Mouse (Mus musculus): ENCODE data around the gene Akt1. TPM values are rescaled to one million over a fixed set of nuclear protein-coding genes. Genes with fewer than 3 reads are reported as not detected.

The Akt1 gene
- polyA plus RNA-seq, 1 experiment from 2014 or later = 42.4 TPM

DNA sequence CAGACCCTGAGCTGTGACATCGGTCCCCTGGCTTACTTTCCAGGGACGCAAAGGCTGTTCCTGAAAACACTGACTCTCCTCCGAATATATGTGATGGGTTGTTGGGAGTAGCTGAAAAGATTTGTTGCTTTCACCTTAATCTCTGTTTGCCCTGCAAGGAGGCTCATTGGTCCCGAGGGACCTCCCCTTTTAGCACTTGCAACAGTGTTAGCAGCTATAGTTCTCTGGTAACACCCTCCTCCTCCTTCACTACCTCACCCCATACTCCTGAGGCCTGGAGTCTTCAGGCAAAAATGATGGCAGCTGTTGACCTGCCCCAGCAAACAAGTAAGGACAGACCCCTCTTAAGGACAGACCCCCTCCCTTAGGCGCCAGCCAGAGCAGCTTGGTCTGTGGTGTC, 44.3 kb upstream of the Akt1 start:
- ATAC-seq (ENCODE audit: low read depth) = no peak
- no peak overlapping the region for H3K27ac ChIP-seq (ENCODE audit: low read length)
- WGBS = 50% methylated on average over 5 of the region's 5 CpGs

DNA sequence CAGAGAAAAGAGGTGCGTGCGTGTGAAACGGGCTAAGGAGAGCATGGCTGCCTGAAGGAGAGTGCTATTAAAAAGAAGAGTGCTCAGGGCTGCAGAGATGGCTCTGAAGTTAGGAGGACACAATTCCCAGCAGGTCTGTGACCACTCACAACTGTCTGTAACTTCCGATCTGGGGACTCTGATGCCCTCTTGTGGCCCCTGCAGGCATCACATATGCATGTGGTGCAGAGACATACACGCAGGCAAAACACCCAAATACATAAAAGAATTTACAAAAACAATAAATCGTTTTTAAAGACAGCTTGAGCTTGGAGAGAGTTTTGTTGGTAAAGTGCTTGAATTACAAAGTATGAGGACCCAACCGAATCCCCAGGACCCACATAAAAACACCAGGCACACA, 42.5 kb upstream of the Akt1 start:
- no peak for ATAC-seq (ENCODE audit: low read depth)
- Histone ChIP-seq H3K9me3 (ENCODE audit: control insufficient read depth, low read length) (no peaks in the 10 kb centered on the region), H3K4me1 (replicated peaks; ENCODE audit: control insufficient read depth, insufficient read depth, low read length) (peaks cover 16% of the 10 kb centered on the region), H3K27me3 (ENCODE audit: control insufficient read depth, insufficient read depth, low read depth, low read length) (peaks cover 5% of the 10 kb centered on the region; the same call in 1 of the 2 replicates), H3K36me3 (ENCODE audit: control insufficient read depth, insufficient read depth, low read length) (no peaks in the 10 kb centered on the region), H3K9ac (ENCODE audit: low read length) (no peak overlapping the region), H3K4me3 (ENCODE audit: low read length) (no peak overlapping the region), H3K27ac (ENCODE audit: low read length) (no peak overlapping the region), H3K4me2 (ENCODE audit: low read depth, low read length) (no peak overlapping the region)
- 30% methylated on average over 7 of the region's 7 CpGs for WGBS

More for the DNA sequence above, 44.3 kb upstream of the Akt1 start:
- Histone ChIP-seq H3K4me1 (replicated peaks; ENCODE audit: control insufficient read depth, insufficient read depth, low read length) (peaks cover 21% of the 10 kb centered on the region), H3K4me2 (ENCODE audit: low read depth, low read length) (no peak overlapping the region), H3K27me3 (ENCODE audit: control insufficient read depth, insufficient read depth, low read depth, low read length) (peaks cover 5% of the 10 kb centered on the region; the same call in 1 of the 2 replicates), H3K36me3 (ENCODE audit: control insufficient read depth, insufficient read depth, low read length) (no peaks in the 10 kb centered on the region), H3K9me3 (ENCODE audit: control insufficient read depth, low read length) (no peaks in the 10 kb centered on the region), H3K9ac (ENCODE audit: low read length) (no peak overlapping the region), H3K4me3 (ENCODE audit: low read length) (no peak overlapping the region)

- ATAC-seq (ENCODE audit: low read depth) = peak; percentile 43; the same call in 1 of the 2 replicates
- Histone ChIP-seq H3K27me3 (ENCODE audit: control insufficient read depth, insufficient read depth, low read depth, low read length) (no peaks in the 10 kb centered on the region), H3K27ac (ENCODE audit: low read length) (peak overlapping the region; percentile 18; the same call in 1 of the 2 replicates)
Observed at GRCm38 (mm10) chr12:112713984-112714383, 39.3 kb upstream of the Akt1 start.

DNA sequence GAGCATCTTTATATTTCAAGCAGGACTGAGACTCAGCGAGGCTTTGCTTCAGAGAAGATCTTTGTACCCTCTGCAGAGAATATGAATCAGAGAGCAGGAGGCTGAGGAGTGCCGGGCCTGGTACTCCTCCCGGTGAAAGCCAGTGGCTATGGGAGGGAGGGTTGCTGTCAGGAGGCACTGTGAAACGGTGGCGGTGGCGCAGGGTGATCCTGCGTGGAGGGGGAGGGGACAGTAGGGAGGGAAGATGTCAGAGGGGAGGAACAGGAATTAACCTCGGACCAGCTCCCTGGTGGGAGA, 32.8 kb upstream of the Akt1 start:
- no peaks in the 10 kb centered on the region for H3K36me3 ChIP-seq (ENCODE audit: control insufficient read depth, insufficient read depth, low read length)
- H3K4me1 ChIP-seq (replicated peaks; ENCODE audit: control insufficient read depth, insufficient read depth, low read length) = no peaks in the 10 kb centered on the region
- peak; percentile 11; the same call in 1 of the 2 replicates for ATAC-seq (ENCODE audit: low read depth)
- H3K9me3 ChIP-seq (ENCODE audit: control insufficient read depth, low read length) = no peaks in the 10 kb centered on the region
- H3K4me2 ChIP-seq (ENCODE audit: low read depth, low read length) = no peak overlapping the region
- H3K27me3 ChIP-seq (ENCODE audit: control insufficient read depth, insufficient read depth, low read depth, low read length) = peaks cover 3% of the 10 kb centered on the region; the same call in 1 of the 2 replicates
- no peak overlapping the region for H3K4me3 ChIP-seq (ENCODE audit: low read length)
- no peak overlapping the region for H3K9ac ChIP-seq (ENCODE audit: low read length)
- WGBS = 16% methylated on average over 8 of the region's 8 CpGs
- no peak overlapping the region for H3K27ac ChIP-seq (ENCODE audit: low read length)

More at GRCm38 (mm10) chr12:112713984-112714383, 39.3 kb upstream of the Akt1 start:
- Histone ChIP-seq H3K4me3 (ENCODE audit: low read length) (no peak overlapping the region), H3K36me3 (ENCODE audit: control insufficient read depth, insufficient read depth, low read length) (no peaks in the 10 kb centered on the region), H3K9me3 (ENCODE audit: control insufficient read depth, low read length) (no peaks in the 10 kb centered on the region), H3K9ac (ENCODE audit: low read length) (no peak overlapping the region), H3K4me1 (replicated peaks; ENCODE audit: control insufficient read depth, insufficient read depth, low read length) (peaks cover 8% of the 10 kb centered on the region), H3K4me2 (ENCODE audit: low read depth, low read length) (no peak overlapping the region)
- 47% methylated on average over 3 of the region's 3 CpGs for WGBS

DNA sequence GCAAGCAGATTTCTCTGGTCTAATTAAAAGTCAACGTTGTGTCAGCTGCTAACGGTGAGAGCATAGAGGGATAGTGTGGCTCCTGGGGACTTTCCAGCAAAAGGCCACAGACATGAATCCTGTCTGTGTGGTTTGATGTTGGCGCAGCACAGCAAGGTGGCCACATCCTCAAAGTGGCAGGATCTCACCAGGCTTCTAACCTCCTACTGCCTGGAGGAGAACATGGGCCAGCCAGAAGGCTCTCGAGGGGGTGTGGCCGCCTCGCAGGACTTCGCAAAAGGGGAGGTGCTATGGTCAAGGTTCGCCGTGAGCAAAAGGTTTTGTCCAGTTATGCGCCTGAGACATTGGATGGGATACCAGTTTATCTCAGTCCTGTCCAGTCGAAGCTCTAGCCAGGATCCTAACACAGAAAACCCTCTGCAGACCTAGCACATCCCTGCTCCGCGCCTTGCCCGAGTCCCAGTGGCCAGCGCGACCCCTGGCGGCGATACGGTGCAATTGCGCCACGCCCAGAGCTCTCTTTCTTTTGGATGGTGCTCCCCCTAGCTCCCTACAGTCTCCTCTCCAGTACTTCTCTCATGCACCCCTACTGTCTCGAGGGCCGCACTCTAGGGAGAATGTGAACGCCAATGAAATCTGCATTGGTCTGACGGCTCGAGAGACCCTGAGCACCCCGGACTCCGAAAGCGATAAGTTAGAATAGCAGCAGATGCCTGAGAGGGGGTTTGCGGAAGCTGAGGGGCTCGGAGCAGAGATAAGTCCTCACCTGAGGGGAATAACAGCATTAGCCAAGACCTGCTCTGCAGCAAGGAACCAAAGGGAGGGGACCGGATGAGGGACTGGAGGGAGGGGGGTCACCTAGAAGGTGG, 32.3 kb upstream of the Akt1 start:
- Histone ChIP-seq H3K9ac (ENCODE audit: low read length) (peak overlapping the region; percentile 25; the same call in 1 of the 2 replicates), H3K4me1 (replicated peaks; ENCODE audit: control insufficient read depth, insufficient read depth, low read length) (no peaks in the 10 kb centered on the region), H3K9me3 (ENCODE audit: control insufficient read depth, low read length) (no peaks in the 10 kb centered on the region), H3K27me3 (ENCODE audit: control insufficient read depth, insufficient read depth, low read depth, low read length) (peaks cover 3% of the 10 kb centered on the region; the same call in 1 of the 2 replicates), H3K4me2 (ENCODE audit: low read depth, low read length) (peak overlapping the region; percentile 51), H3K36me3 (ENCODE audit: control insufficient read depth, insufficient read depth, low read length) (no peaks in the 10 kb centered on the region), H3K4me3 (ENCODE audit: low read length) (peak overlapping the region; percentile 30), H3K27ac (ENCODE audit: low read length) (no peak overlapping the region)
- WGBS = 9% methylated on average over 32 of the region's 32 CpGs
- peak; percentile 91 for ATAC-seq (ENCODE audit: low read depth)

DNA sequence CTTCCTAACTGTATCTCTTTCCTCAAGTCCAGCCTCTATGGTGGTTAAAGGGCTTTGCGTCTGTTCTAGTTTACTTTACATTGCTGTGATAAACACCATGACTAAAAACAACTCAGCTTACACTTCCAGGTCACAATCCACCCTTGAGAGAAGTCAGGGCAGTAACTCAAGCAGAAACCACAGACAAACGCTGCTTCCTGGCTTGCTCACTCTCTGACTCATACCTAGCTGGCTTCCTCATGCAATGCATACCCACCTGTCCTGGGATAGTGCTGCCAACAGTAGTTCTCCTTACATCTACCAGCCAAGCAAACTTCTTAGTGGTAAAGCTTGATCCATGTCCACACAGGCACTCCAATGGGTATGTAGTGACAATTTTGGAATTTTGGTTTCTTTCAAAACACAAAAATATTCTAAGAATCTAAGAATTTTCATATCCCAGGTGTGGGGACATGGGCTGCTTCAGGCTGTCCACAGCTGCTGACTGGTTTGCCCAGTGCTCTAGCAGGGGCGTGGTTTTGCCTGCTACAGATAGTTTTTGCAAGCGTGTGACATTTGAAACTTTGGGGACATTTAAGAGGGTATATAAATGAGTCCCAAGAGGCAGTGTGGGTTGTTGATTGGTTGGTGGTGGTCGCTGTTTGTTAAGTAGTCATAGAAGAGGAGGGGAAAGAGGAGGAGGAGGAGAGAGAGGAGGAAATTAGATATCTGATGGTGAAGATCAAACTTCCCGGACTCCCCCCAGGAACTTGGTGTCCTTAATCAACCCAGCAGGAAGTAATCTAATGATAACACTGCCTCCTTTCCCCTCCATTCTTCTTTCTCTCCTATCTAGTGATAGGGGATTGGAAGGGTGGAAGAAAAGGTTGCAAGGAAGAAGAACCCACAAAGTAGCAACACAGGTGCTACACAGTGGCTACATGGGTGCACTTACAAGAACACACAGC, 28.0 kb upstream of the Akt1 start:
- H3K27ac ChIP-seq (ENCODE audit: low read length) = no peak overlapping the region
- H3K9me3 ChIP-seq (ENCODE audit: control insufficient read depth, low read length) = no peaks in the 10 kb centered on the region
- no peak for ATAC-seq (ENCODE audit: low read depth)
- H3K4me2 ChIP-seq (ENCODE audit: low read depth, low read length) = no peak overlapping the region
- H3K36me3 ChIP-seq (ENCODE audit: control insufficient read depth, insufficient read depth, low read length) = no peaks in the 10 kb centered on the region
- H3K4me1 ChIP-seq (replicated peaks; ENCODE audit: control insufficient read depth, insufficient read depth, low read length) = peaks cover 10% of the 10 kb centered on the region
- no peak overlapping the region for H3K4me3 ChIP-seq (ENCODE audit: low read length)
- WGBS = 37% methylated on average over 6 of the region's 6 CpGs
- no peak overlapping the region for H3K9ac ChIP-seq (ENCODE audit: low read length)
- H3K27me3 ChIP-seq (ENCODE audit: control insufficient read depth, insufficient read depth, low read depth, low read length) = peaks cover 2% of the 10 kb centered on the region; the same call in 1 of the 2 replicates

GRCm38 (mm10) chr12:112700522-112700921, 25.8 kb upstream of the Akt1 start:
- H3K4me1 ChIP-seq (replicated peaks; ENCODE audit: control insufficient read depth, insufficient read depth, low read length) = peaks cover 10% of the 10 kb centered on the region
- no peaks in the 10 kb centered on the region for H3K36me3 ChIP-seq (ENCODE audit: control insufficient read depth, insufficient read depth, low read length)
- H3K4me3 ChIP-seq (ENCODE audit: low read length) = peak overlapping the region; percentile 4; the same call in 1 of the 2 replicates
- H3K4me2 ChIP-seq (ENCODE audit: low read depth, low read length) = peak overlapping the region; percentile 38
- H3K27me3 ChIP-seq (ENCODE audit: control insufficient read depth, insufficient read depth, low read depth, low read length) = peaks cover 2% of the 10 kb centered on the region; the same call in 1 of the 2 replicates
- peak; percentile 51; the same call in 1 of the 2 replicates for ATAC-seq (ENCODE audit: low read depth)
- no peaks in the 10 kb centered on the region for H3K9me3 ChIP-seq (ENCODE audit: control insufficient read depth, low read length)
- H3K9ac ChIP-seq (ENCODE audit: low read length) = peak overlapping the region; percentile 42
- 5% methylated on average over 15 of the region's 15 CpGs for WGBS
- H3K27ac ChIP-seq (ENCODE audit: low read length) = no peak overlapping the region

DNA sequence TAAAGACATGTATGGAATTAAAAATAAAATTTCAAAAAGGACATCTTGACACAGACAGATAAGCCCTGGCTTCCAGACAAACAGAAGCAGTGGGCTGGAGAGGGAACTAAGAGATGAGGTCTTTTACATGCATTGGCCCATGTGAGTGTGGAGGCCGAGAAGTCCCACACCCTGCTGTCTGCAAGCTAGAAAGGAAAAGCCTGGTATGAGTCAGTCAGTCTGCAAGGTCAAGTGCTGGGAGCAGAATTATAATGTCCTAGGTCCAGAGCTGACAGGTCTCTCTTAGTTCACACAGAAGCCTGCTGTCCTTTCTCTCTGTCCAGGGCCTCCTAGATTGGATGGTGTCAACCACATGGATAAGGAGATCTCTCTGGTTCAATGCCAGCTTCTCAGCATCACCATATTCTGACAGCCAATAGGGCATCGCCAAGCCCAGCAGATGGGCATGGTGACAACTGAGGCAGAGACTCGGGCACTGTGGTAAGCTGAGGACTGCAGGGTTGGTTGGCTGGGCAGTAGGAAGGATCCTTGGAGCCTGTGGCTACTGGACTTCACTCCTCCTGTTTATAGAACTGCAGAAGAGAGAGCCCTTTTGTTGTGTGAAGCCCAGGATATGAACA, 22.2 kb upstream of the Akt1 start:
- Histone ChIP-seq H3K27ac (ENCODE audit: low read length) (no peak overlapping the region), H3K27me3 (ENCODE audit: control insufficient read depth, insufficient read depth, low read depth, low read length) (peaks cover 2% of the 10 kb centered on the region; the same call in 1 of the 2 replicates), H3K9ac (ENCODE audit: low read length) (no peak overlapping the region), H3K4me1 (replicated peaks; ENCODE audit: control insufficient read depth, insufficient read depth, low read length) (peaks cover 21% of the 10 kb centered on the region), H3K4me3 (ENCODE audit: low read length) (no peak overlapping the region), H3K9me3 (ENCODE audit: control insufficient read depth, low read length) (no peaks in the 10 kb centered on the region), H3K4me2 (ENCODE audit: low read depth, low read length) (no peak overlapping the region), H3K36me3 (ENCODE audit: control insufficient read depth, insufficient read depth, low read length) (no peaks in the 10 kb centered on the region)
- ATAC-seq (ENCODE audit: low read depth) = no peak
- WGBS = 78% methylated on average over 3 of the region's 3 CpGs
